Mouse (Mus musculus) kidney, postnatal 36 days (tissue): ENCODE results near the gene Zdhhc9.
"Not testable (repeated sequence)": the region's sequence is repeated elsewhere in the genome, so short reads cannot be mapped to it uniquely, and the experiment has no call there.

Experiments used
- DNase-seq, 2 experiments: peaks; one replicate each; pipeline ENCODE4 v3.0.0; 2021 to 2022; ENCODE audit warnings: mixed read lengths in 2 of 2

The Zdhhc9 gene

GRCm38 (mm10) chrX:48208519-48209185 lies at the start of gene Zdhhc9:
Gene Zdhhc9 (minus strand): TSS chrX:48208878.
- peak; percentile 89 to 90 for DNase-seq

- peak in 1 of 2 experiments; percentile 3 for DNase-seq
Observed at GRCm38 (mm10) chrX:48257011-48257410, 48.3 kb upstream of the Zdhhc9 start.

GRCm38 (mm10) chrX:48256468-48257007 lies 47.9 kb upstream of the Zdhhc9 start, which contains the start of gene Utp14a:
Gene Utp14a (plus strand): TSS chrX:48256862.
- DNase-seq, result peak; percentile 96 to 97

GRCm38 (mm10) chrX:48255830-48256428 lies 47.3 kb upstream of the Zdhhc9 start:
- peak in 1 of 2 experiments; percentile 3 for DNase-seq

GRCm38 (mm10) chrX:48234417-48234816 lies 25.7 kb upstream of the Zdhhc9 start:
- DNase-seq, result peak; percentile 16 to 35

GRCm38 (mm10) chrX:48226225-48226624 lies 17.5 kb upstream of the Zdhhc9 start:
- no peak for DNase-seq

GRCm38 (mm10) chrX:48222706-48223105 lies 14.0 kb upstream of the Zdhhc9 start:
- DNase-seq, result no peak

- no peak for DNase-seq
Observed at GRCm38 (mm10) chrX:48219468-48219867, 10.8 kb upstream of the Zdhhc9 start.

- not testable (repeated sequence) for DNase-seq
Observed at GRCm38 (mm10) chrX:48209746-48210145, 1.1 kb upstream of the Zdhhc9 start.

- DNase-seq, result peak; percentile 65 to 83
Observed at GRCm38 (mm10) chrX:48207761-48208487, 754 bp downstream of the Zdhhc9 start.

GRCm38 (mm10) chrX:48204469-48204868 lies 4.2 kb downstream of the Zdhhc9 start:
- no peak for DNase-seq

- DNase-seq, result no peak
Observed at GRCm38 (mm10) chrX:48203763-48204162, 4.9 kb downstream of the Zdhhc9 start.

GRCm38 (mm10) chrX:48202995-48203394 lies 5.7 kb downstream of the Zdhhc9 start:
- peak; percentile 25 to 27 for DNase-seq

- no peak for DNase-seq
Observed at GRCm38 (mm10) chrX:48202436-48202835, 6.2 kb downstream of the Zdhhc9 start.

GRCm38 (mm10) chrX:48201973-48202372 lies 6.7 kb downstream of the Zdhhc9 start:
- DNase-seq, result no peak

- peak; percentile 15 to 32 for DNase-seq
Observed at GRCm38 (mm10) chrX:48200699-48201098, 8.0 kb downstream of the Zdhhc9 start.

- DNase-seq, result no peak
Observed at GRCm38 (mm10) chrX:48199026-48199425, 9.7 kb downstream of the Zdhhc9 start.

- no peak for DNase-seq
Observed at GRCm38 (mm10) chrX:48197856-48198255, 10.8 kb downstream of the Zdhhc9 start.

- no peak for DNase-seq
Observed at GRCm38 (mm10) chrX:48193235-48194152, 15.2 kb downstream of the Zdhhc9 start.

GRCm38 (mm10) chrX:48191261-48191660 lies 17.4 kb downstream of the Zdhhc9 start:
- no peak for DNase-seq

GRCm38 (mm10) chrX:48184703-48185102 lies 24.0 kb downstream of the Zdhhc9 start:
- no peak for DNase-seq

GRCm38 (mm10) chrX:48181844-48182243 lies 26.8 kb downstream of the Zdhhc9 start:
- DNase-seq, result no peak
